Mouse (Mus musculus): Measurements from ENCODE around the gene Dohh. TPM values are rescaled to one million over a fixed set of nuclear protein-coding genes. Genes with fewer than 3 reads are reported as not detected.

The Dohh gene
- polyA plus RNA-seq, 1 experiment from 2014 or later = 48.3 TPM

- no peak for ATAC-seq (ENCODE audit: low read depth)
- Histone ChIP-seq H3K36me3 (ENCODE audit: control insufficient read depth, insufficient read depth) (no peaks in the 10 kb centered on the region), H3K9me3 (replicated peaks; ENCODE audit: control insufficient read depth, low read length) (no peaks in the 10 kb centered on the region), H3K27me3 (ENCODE audit: control insufficient read depth, insufficient read depth, low read depth, low read length) (peaks cover 80% of the 10 kb centered on the region), H3K4me3 (ENCODE audit: low read depth, low read length) (no peak overlapping the region), H3K4me1 (ENCODE audit: control insufficient read depth, low read depth, low read length) (peaks cover 27% of the 10 kb centered on the region), H3K4me2 (ENCODE audit: low read depth, low read length) (no peak overlapping the region), H3K9ac (ENCODE audit: low read depth, low read length) (no peak overlapping the region), H3K27ac (ENCODE audit: low read length) (no peak overlapping the region)
- WGBS (ENCODE audit: insufficient replicate concordance) = 81% methylated on average over 8 of the region's 8 CpGs
These were observed 43.7 kb downstream of the Dohh start for GRCm38 (mm10) chr10:81427804-81428506.

- peaks cover 80% of the 10 kb centered on the region for H3K27me3 ChIP-seq (ENCODE audit: control insufficient read depth, insufficient read depth, low read depth, low read length)
- no peaks in the 10 kb centered on the region for H3K36me3 ChIP-seq (ENCODE audit: control insufficient read depth, insufficient read depth)
- H3K9me3 ChIP-seq (replicated peaks; ENCODE audit: control insufficient read depth, low read length) = no peaks in the 10 kb centered on the region
- no peak overlapping the region for H3K27ac ChIP-seq (ENCODE audit: low read length)
- no peak overlapping the region for H3K9ac ChIP-seq (ENCODE audit: low read depth, low read length)
- no peak overlapping the region for H3K4me3 ChIP-seq (ENCODE audit: low read depth, low read length)
- no peak for ATAC-seq (ENCODE audit: low read depth)
- WGBS (ENCODE audit: insufficient replicate concordance) = 69% methylated on average over 7 of the region's 7 CpGs
- H3K4me2 ChIP-seq (ENCODE audit: low read depth, low read length) = no peak overlapping the region
- peaks cover 32% of the 10 kb centered on the region for H3K4me1 ChIP-seq (ENCODE audit: control insufficient read depth, low read depth, low read length)
These were observed 44.3 kb downstream of the Dohh start for GRCm38 (mm10) chr10:81428507-81428870.

- Histone ChIP-seq H3K9me3 (replicated peaks; ENCODE audit: control insufficient read depth, low read length) (no peaks in the 10 kb centered on the region), H3K4me1 (ENCODE audit: control insufficient read depth, low read depth, low read length) (peaks cover 33% of the 10 kb centered on the region), H3K36me3 (ENCODE audit: control insufficient read depth, insufficient read depth) (no peaks in the 10 kb centered on the region), H3K27ac (ENCODE audit: low read length) (no peak overlapping the region), H3K27me3 (ENCODE audit: control insufficient read depth, insufficient read depth, low read depth, low read length) (peaks cover 77% of the 10 kb centered on the region), H3K9ac (ENCODE audit: low read depth, low read length) (no peak overlapping the region), H3K4me2 (ENCODE audit: low read depth, low read length) (peak overlapping the region; percentile 93; the same call in 1 of the 2 replicates), H3K4me3 (ENCODE audit: low read depth, low read length) (no peak overlapping the region)
- ATAC-seq (ENCODE audit: low read depth) = no peak
- 17% methylated on average over 2 of the region's 2 CpGs for WGBS (ENCODE audit: insufficient replicate concordance)
These were observed 44.9 kb downstream of the Dohh start for GRCm38 (mm10) chr10:81429092-81429491.

- Histone ChIP-seq H3K9ac (ENCODE audit: low read depth, low read length) (peak overlapping the region; percentile 76), H3K9me3 (replicated peaks; ENCODE audit: control insufficient read depth, low read length) (no peaks in the 10 kb centered on the region), H3K4me1 (ENCODE audit: control insufficient read depth, low read depth, low read length) (peaks cover 33% of the 10 kb centered on the region), H3K4me3 (ENCODE audit: low read depth, low read length) (peak overlapping the region; percentile 70), H3K4me2 (ENCODE audit: low read depth, low read length) (peak overlapping the region; percentile 93), H3K27ac (ENCODE audit: low read length) (peak overlapping the region; percentile 91), H3K36me3 (ENCODE audit: control insufficient read depth, insufficient read depth) (no peaks in the 10 kb centered on the region), H3K27me3 (ENCODE audit: control insufficient read depth, insufficient read depth, low read depth, low read length) (peaks cover 72% of the 10 kb centered on the region)
- ATAC-seq (ENCODE audit: low read depth) = peak; percentile 62
- 0% methylated on average over 20 of the region's 20 CpGs for WGBS (ENCODE audit: insufficient replicate concordance)
These were observed 45.4 kb downstream of the Dohh start for GRCm38 (mm10) chr10:81429605-81430061.

- peaks cover 33% of the 10 kb centered on the region for H3K4me1 ChIP-seq (ENCODE audit: control insufficient read depth, low read depth, low read length)
- WGBS (ENCODE audit: insufficient replicate concordance) = under 1% methylated on average over 70 of the region's 89 CpGs
These were observed 46.1 kb downstream of the Dohh start for GRCm38 (mm10) chr10:81430141-81430830.

GRCm38 (mm10) chr10:81430831-81431525 is 46.8 kb downstream of the Dohh start:
- ATAC-seq (ENCODE audit: low read depth) = no peak
- WGBS (ENCODE audit: insufficient replicate concordance) = 2% methylated on average over 45 of the region's 70 CpGs

More at GRCm38 (mm10) chr10:81430141-81430830, 46.1 kb downstream of the Dohh start:
- ATAC-seq (ENCODE audit: low read depth) = peak; percentile 28
- Histone ChIP-seq H3K9me3 (replicated peaks; ENCODE audit: control insufficient read depth, low read length) (no peaks in the 10 kb centered on the region), H3K9ac (ENCODE audit: low read depth, low read length) (peak overlapping the region; percentile 76), H3K4me2 (ENCODE audit: low read depth, low read length) (peak overlapping the region; percentile 93), H3K4me3 (ENCODE audit: low read depth, low read length) (peak overlapping the region; percentile 70), H3K27ac (ENCODE audit: low read length) (peak overlapping the region; percentile 91), H3K36me3 (ENCODE audit: control insufficient read depth, insufficient read depth) (no peaks in the 10 kb centered on the region), H3K27me3 (ENCODE audit: control insufficient read depth, insufficient read depth, low read depth, low read length) (peaks cover 65% of the 10 kb centered on the region)

GRCm38 (mm10) chr10:81431526-81432168 is 47.4 kb downstream of the Dohh start:
- Histone ChIP-seq H3K27ac (ENCODE audit: low read length) (no peak overlapping the region), H3K4me3 (ENCODE audit: low read depth, low read length) (no peak overlapping the region)
- WGBS (ENCODE audit: insufficient replicate concordance) = 10% methylated on average over 15 of the region's 15 CpGs

More at GRCm38 (mm10) chr10:81430831-81431525, 46.8 kb downstream of the Dohh start:
- peak overlapping the region; percentile 93 for H3K4me2 ChIP-seq (ENCODE audit: low read depth, low read length)
- peaks cover 33% of the 10 kb centered on the region for H3K4me1 ChIP-seq (ENCODE audit: control insufficient read depth, low read depth, low read length)
- no peaks in the 10 kb centered on the region for H3K9me3 ChIP-seq (replicated peaks; ENCODE audit: control insufficient read depth, low read length)
- H3K36me3 ChIP-seq (ENCODE audit: control insufficient read depth, insufficient read depth) = no peaks in the 10 kb centered on the region
- peak overlapping the region; percentile 91; the same call in 1 of the 2 replicates for H3K27ac ChIP-seq (ENCODE audit: low read length)
- peak overlapping the region; percentile 70 for H3K4me3 ChIP-seq (ENCODE audit: low read depth, low read length)
- H3K27me3 ChIP-seq (ENCODE audit: control insufficient read depth, insufficient read depth, low read depth, low read length) = peaks cover 58% of the 10 kb centered on the region
- peak overlapping the region; percentile 76 for H3K9ac ChIP-seq (ENCODE audit: low read depth, low read length)

GRCm38 (mm10) chr10:81432169-81432867 is 48.1 kb downstream of the Dohh start:
- Histone ChIP-seq H3K9me3 (replicated peaks; ENCODE audit: control insufficient read depth, low read length) (no peaks in the 10 kb centered on the region), H3K27me3 (ENCODE audit: control insufficient read depth, insufficient read depth, low read depth, low read length) (peaks cover 45% of the 10 kb centered on the region), H3K36me3 (ENCODE audit: control insufficient read depth, insufficient read depth) (no peaks in the 10 kb centered on the region), H3K9ac (ENCODE audit: low read depth, low read length) (no peak overlapping the region), H3K4me3 (ENCODE audit: low read depth, low read length) (no peak overlapping the region), H3K4me2 (ENCODE audit: low read depth, low read length) (peak overlapping the region; percentile 43), H3K27ac (ENCODE audit: low read length) (no peak overlapping the region), H3K4me1 (ENCODE audit: control insufficient read depth, low read depth, low read length) (peaks cover 31% of the 10 kb centered on the region)
- 60% methylated on average over 21 of the region's 21 CpGs for WGBS (ENCODE audit: insufficient replicate concordance)
- no peak for ATAC-seq (ENCODE audit: low read depth)

More at GRCm38 (mm10) chr10:81431526-81432168, 47.4 kb downstream of the Dohh start:
- H3K36me3 ChIP-seq (ENCODE audit: control insufficient read depth, insufficient read depth) = no peaks in the 10 kb centered on the region
- peaks cover 33% of the 10 kb centered on the region for H3K4me1 ChIP-seq (ENCODE audit: control insufficient read depth, low read depth, low read length)
- no peak for ATAC-seq (ENCODE audit: low read depth)
- H3K27me3 ChIP-seq (ENCODE audit: control insufficient read depth, insufficient read depth, low read depth, low read length) = peaks cover 51% of the 10 kb centered on the region
- no peak overlapping the region for H3K9ac ChIP-seq (ENCODE audit: low read depth, low read length)
- H3K4me2 ChIP-seq (ENCODE audit: low read depth, low read length) = peak overlapping the region; percentile 93
- no peaks in the 10 kb centered on the region for H3K9me3 ChIP-seq (replicated peaks; ENCODE audit: control insufficient read depth, low read length)

Data from liver, embryonic 16.5 days (tissue).